Mouse (Mus musculus) small intestine, adult 2 months (tissue): Measurements from ENCODE around the gene Gng8. TPM values are rescaled to one million over a fixed set of nuclear protein-coding genes. Genes with fewer than 3 reads are reported as not detected.

ENCODE experiments used
- H3K27ac ChIP-seq: fragments of 200-500 bp; 2 replicates; pipeline ENCODE4 v1.5.1; 2012; ENCODE audit warnings: low read depth, low read length, control low read depth, inconsistent platforms; ENCODE audit not compliant: insufficient read depth
- H3K27me3 ChIP-seq: fragments of 200-500 bp; 2 replicates; pipeline ENCODE4 v1.6.1; 2012; ENCODE audit warnings: mild to moderate bottlenecking, moderate library complexity, low read length, inconsistent platforms; ENCODE audit not compliant: control insufficient read depth, insufficient read depth
- H3K36me3 ChIP-seq: fragments of 200-500 bp; 2 replicates; pipeline ENCODE4 v1.6.1; 2012; ENCODE audit warnings: mild to moderate bottlenecking, low read length, control low read depth, inconsistent platforms; ENCODE audit not compliant: control insufficient read depth, insufficient read depth
- H3K4me1 ChIP-seq: fragments of 200-500 bp; 2 replicates; pipeline ENCODE4 v1.6.1; 2012; ENCODE audit warnings: low read length, inconsistent platforms, mixed read lengths; ENCODE audit not compliant: control insufficient read depth, insufficient read depth, insufficient read length
- H3K4me3 ChIP-seq: fragments of 200-500 bp; 2 replicates; pipeline ENCODE4 v1.5.1; 2012; ENCODE audit warnings: low read depth, mild to moderate bottlenecking, control low read depth, inconsistent platforms, low read length, moderate library complexity
- CTCF ChIP-seq: fragments of 200-500 bp; IDR thresholded peaks from 2 replicates; pipeline ENCODE4 v1.5.1; 2012; ENCODE audit warnings: low read depth, mild to moderate bottlenecking, control low read depth, inconsistent platforms, low read length, moderate library complexity, mixed read lengths; ENCODE audit not compliant: insufficient replicate concordance, insufficient read length; ENCODE audit errors: extremely low read depth
- POLR2A ChIP-seq: fragments of 200-500 bp; IDR thresholded peaks from 2 replicates; pipeline ENCODE4 v1.6.1; 2012; ENCODE audit warnings: low read depth, mild to moderate bottlenecking, control low read depth, inconsistent platforms, low read length, moderate library complexity
- WGBS: fragments of 180-500 bp; shearing (Covaris S2); methylation state at CpG from one replicate; pipeline ENCODE4 v1.1.7; 2018; 5-methylcytosine and 5-hydroxymethylcytosine counted together
- polyA plus RNA-seq: library from polyadenylated mRNA; depleted of rRNA; stranded (reverse); fragments of >200 nt; gene quantifications from 2 replicates; pipeline ENCODE4 v1.2.3, GENCODE M21; 2012; rRNA removed

The Gng8 gene
- 2.1 and 2.2 TPM in 2 replicates for polyA plus RNA-seq

GRCm38 (mm10) chr7:16891641-16892351, at the start of gene Gng8:
TSS of gene Gng8 (plus strand) at chr7:16891786.
- Histone ChIP-seq H3K36me3 (no peaks in the 10 kb centered on the region), H3K27me3 (peaks cover 9% of the 10 kb centered on the region), H3K4me3 (peak within 1 kb of the TSS; percentile 46), H3K4me1 (peaks cover 3% of the 10 kb centered on the region; the same call in 1 of the 2 replicates), H3K27ac (peak within 1 kb of the TSS; percentile 56)
- WGBS, result under 1% methylated on average over 30 of the region's 30 CpGs
- TF ChIP-seq CTCF (peak; percentile 72), POLR2A (no peak)

DNA sequence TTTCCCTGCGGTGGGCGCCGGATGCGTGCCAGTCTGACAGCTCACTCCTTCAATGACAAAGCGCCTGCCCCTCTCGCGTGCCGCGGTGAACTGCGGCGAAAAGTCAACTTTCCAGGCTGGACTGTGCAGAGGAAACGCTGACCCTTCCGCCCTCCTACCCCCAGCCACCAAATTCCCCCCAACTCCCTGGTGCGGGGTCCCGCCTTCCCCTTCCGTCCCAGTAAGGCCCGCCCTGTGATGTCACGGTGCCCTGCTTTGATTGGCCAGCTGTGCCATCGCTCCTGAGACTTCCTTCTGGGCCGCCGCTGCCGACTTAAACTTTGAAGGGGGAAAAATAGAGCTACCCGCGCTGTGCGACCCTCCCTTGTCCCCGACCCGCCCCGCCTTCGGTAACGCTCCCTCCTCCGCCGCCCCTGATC, 48.9 kb upstream of the Gng8 start, which contains the start of gene Prkd2:
Gene Prkd2 (plus strand): TSS at position 258 of the 419 bp plus-strand sequence.
- Histone ChIP-seq H3K27ac (peak within 1 kb of the TSS; percentile 92), H3K36me3 (peaks cover 22% of the 10 kb centered on the region), H3K4me3 (peak within 1 kb of the TSS; percentile 80), H3K27me3 (no peaks in the 10 kb centered on the region), H3K4me1 (peaks cover 20% of the 10 kb centered on the region)
- under 1% methylated on average over 32 of the region's 32 CpGs for WGBS
- peak; percentile 39; the same call in 1 of the 2 replicates for TF ChIP-seq POLR2A
- no peak for TF ChIP-seq CTCF

DNA sequence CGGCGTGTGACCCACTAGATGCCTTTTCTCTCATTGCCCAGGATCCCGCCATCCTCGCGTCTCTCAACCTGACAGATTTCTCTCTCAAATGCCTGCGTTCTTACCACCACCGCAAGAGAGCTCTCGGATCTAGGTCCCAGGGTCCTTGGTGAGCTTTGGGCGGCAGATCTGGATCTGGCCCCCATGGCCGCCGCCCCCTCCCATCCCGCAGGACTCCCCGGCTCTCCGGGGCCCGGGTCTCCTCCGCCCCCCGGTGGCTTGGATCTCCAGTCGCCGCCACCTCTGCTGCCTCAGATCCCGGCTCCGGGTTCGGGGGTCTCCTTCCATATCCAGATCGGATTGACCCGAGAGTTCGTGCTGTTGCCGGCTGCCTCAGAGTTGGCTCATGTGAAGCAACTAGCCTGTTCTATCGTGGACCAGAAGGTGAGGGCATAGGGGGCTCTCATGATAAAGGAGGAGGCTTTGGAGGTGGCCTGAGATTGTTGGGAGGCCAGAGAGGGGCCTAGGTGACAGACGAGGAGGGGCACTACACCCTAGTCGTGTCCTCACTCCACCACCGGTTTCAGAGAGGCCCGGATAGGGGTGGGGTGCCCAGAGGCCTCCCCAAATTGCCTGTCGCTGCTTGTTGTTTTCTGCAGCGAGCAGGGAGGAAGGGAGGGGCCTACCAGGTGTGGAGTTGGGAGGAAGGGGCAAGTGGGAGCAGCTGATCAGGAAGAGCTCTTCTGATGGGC, 48.0 kb upstream of the Gng8 start:
- peak overlapping the region; percentile 80 for H3K4me3 ChIP-seq
- TF ChIP-seq CTCF (no peak), POLR2A (peak; percentile 28; the same call in 1 of the 2 replicates)
- peak overlapping the region; percentile 92 for H3K27ac ChIP-seq
- peaks cover 20% of the 10 kb centered on the region for H3K4me1 ChIP-seq
- H3K36me3 ChIP-seq, result peaks cover 18% of the 10 kb centered on the region
- H3K27me3 ChIP-seq, result no peaks in the 10 kb centered on the region
- 1% methylated on average over 33 of the region's 33 CpGs for WGBS

DNA sequence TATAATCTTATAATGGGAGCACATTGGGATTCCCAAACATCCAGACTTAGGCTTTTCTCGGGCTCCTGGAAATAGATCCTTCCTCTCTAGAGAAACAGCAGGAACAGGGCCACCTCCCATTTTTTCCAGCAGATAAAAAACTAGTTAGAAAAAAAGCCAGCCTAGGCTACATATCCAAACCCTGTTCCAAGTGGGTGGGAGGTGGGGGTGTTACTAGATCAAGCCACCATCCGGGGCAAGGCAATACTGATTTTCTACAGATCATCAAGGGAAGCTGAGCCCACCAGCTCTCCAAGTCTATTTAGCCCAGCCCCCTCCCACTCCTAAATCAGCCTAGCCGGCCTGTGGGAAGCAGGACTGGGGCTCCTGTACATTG, 46.9 kb upstream of the Gng8 start:
- no peaks in the 10 kb centered on the region for H3K27me3 ChIP-seq
- 10% methylated on average over 3 of the region's 3 CpGs for WGBS
- TF ChIP-seq POLR2A (no peak), CTCF (no peak)
- H3K4me3 ChIP-seq, result peak overlapping the region; percentile 81
- peak overlapping the region; percentile 92 for H3K27ac ChIP-seq
- peaks cover 23% of the 10 kb centered on the region for H3K36me3 ChIP-seq
- H3K4me1 ChIP-seq, result peaks cover 20% of the 10 kb centered on the region

GRCm38 (mm10) chr7:16845072-16845819, 46.3 kb upstream of the Gng8 start:
- Histone ChIP-seq H3K4me1 (peaks cover 20% of the 10 kb centered on the region), H3K4me3 (peak overlapping the region; percentile 81), H3K36me3 (peaks cover 26% of the 10 kb centered on the region), H3K27ac (peak overlapping the region; percentile 92), H3K27me3 (no peaks in the 10 kb centered on the region)
- 13% methylated on average over 14 of the region's 14 CpGs for WGBS
- TF ChIP-seq CTCF, result no peak
- no peak for TF ChIP-seq POLR2A

GRCm38 (mm10) chr7:16845820-16846167, 45.8 kb upstream of the Gng8 start:
- peaks cover 22% of the 10 kb centered on the region for H3K4me1 ChIP-seq
- WGBS, result 26% methylated on average over 10 of the region's 10 CpGs
- H3K27me3 ChIP-seq, result no peaks in the 10 kb centered on the region
- H3K36me3 ChIP-seq, result peaks cover 27% of the 10 kb centered on the region
- H3K4me3 ChIP-seq, result peak overlapping the region; percentile 81
- no peak for TF ChIP-seq CTCF
- TF ChIP-seq POLR2A, result no peak
- peak overlapping the region; percentile 92 for H3K27ac ChIP-seq

- peaks cover 29% of the 10 kb centered on the region for H3K36me3 ChIP-seq
- TF ChIP-seq POLR2A, result no peak
- TF ChIP-seq CTCF, result no peak
- 90% methylated on average over 5 of the region's 5 CpGs for WGBS
- no peak overlapping the region for H3K27ac ChIP-seq
- H3K4me3 ChIP-seq, result no peak overlapping the region
- no peaks in the 10 kb centered on the region for H3K27me3 ChIP-seq
- peaks cover 16% of the 10 kb centered on the region for H3K4me1 ChIP-seq
These were observed 44.8 kb upstream of the Gng8 start for GRCm38 (mm10) chr7:16846775-16847174.
